Mouse (Mus musculus) left cerebral cortex, adult 2 months (tissue): ENCODE measurements around the gene D10Wsu102e. TPM values are rescaled to one million over a fixed set of nuclear protein-coding genes. Genes with fewer than 3 reads are reported as not detected.
"Not testable (repeated sequence)": the region's sequence is repeated elsewhere in the genome, so short reads cannot be mapped to it uniquely, and the experiment has no call there.

ENCODE experiments used
- DNase-seq, 2 experiments: peaks; one replicate each; pipeline ENCODE4 v3.0.0; 2021 to 2022; ENCODE audit warnings: low spot score in 2 of 2, mixed read lengths in 1 of 2; ENCODE audit errors: extremely low spot score in 1 of 2
- H3K27ac ChIP-seq: fragments of 200-600 bp; 2 replicates; pipeline ENCODE4 v1.8.1; 2022
- H3K4me3 ChIP-seq: fragments of 200-600 bp; 2 replicates; pipeline ENCODE4 v1.8.1; 2022
- CTCF ChIP-seq: fragments of 200-600 bp; IDR thresholded peaks from 2 replicates; pipeline ENCODE4 v1.8.1; 2022; ENCODE audit warnings: antibody characterized with exemption, mild to moderate bottlenecking, moderate library complexity
- intact Hi-C: fragments of 180-260 bp; cut with DNase I; formaldehyde crosslinking; loops from one replicate; pipeline ENCODE4 v1.15.1; 2025
- total RNA-seq, 2 experiments: library from RNA; stranded (reverse); gene quantifications; 2 replicates each; pipeline ENCODE4 v1.2.3; 2021

The D10Wsu102e gene
- total RNA-seq, 2 experiments from 2014 or later, result 3.9 to 4.5 TPM

DNA sequence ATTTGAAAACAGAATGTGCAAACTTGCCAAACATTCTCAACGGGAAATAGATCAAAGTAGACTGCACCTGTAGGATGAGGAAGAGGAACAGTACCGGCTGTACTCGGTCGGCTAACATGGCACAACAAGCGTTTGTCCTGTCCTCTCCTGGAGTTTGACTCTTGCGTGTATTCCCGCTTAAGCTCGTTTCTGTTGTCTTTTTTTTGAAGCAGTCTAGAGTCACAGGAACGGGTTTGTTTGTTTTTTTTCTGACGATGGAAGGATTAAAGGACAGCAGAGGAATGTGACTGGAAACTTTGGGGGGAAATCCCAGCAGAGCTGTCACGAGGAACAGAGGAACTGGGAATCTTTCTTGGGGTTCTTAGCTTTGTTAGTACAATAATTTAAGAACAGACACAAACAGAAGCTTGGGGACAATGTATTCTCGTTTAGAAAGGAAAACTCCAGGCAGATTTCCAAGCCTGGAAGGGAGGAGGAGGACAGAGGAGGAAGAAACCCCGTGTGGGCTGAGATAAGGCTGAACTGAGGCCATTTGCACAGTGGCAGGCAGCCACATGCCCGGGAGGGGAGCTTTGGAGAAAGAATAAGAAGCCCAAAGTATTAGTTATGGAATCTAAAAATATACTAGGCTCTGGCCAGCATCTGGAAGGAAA lies 6.2 kb upstream of the D10Wsu102e start:
- peak in 1 of 2 experiments; percentile 16 for DNase-seq
- intact Hi-C loops, result loop anchor here (2.0 kb wide), 1 partner anchor 445 kb away; no protein-coding TSS in a partner anchor
- no peak overlapping the region for H3K4me3 ChIP-seq
- TF ChIP-seq CTCF, result no peak
- no peak overlapping the region for H3K27ac ChIP-seq

DNA sequence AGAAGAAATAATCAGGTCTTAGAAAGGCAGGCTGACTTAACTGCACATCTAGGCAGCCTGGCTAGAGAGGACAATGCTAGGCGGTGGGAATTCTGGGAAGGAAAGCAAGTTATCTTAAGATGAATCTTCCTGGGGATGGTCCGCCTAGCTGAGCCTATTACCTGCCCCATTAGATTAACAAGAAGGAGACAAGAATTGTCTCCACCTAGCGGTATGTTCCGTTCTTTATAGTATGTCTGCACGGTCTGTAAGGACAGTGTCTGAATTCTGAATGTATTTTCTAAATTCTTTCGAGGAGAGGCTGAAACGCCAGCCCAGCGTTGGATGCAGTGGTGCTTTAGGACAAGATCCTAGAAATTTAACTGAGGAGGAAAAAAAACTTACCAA lies 5.7 kb upstream of the D10Wsu102e start:
- no peak overlapping the region for H3K4me3 ChIP-seq
- intact Hi-C loops, result loop anchor here (2.0 kb wide), 1 partner anchor 446 kb away; no protein-coding TSS in a partner anchor
- DNase-seq, result no peak
- peak; percentile 55 for TF ChIP-seq CTCF
- H3K27ac ChIP-seq, result no peak overlapping the region

DNA sequence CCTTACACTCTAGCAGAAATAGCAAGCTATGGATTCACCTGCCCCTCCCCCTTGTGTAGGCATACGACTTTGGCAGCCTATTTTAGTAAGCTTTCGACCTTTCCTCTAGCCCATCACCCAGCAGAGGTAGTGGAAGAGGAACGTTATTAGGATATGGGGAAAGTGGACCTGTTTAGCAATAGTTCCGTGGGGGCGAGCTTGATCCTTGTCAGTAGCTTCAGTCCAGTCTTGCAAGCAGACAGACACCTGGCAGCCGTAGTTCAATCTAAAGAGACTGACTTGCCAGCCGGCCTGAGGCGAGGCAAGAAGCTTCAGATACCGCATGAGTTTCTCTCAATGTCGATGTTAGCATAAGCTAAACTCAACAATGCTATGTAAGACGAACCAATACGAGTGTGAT lies 3.6 kb upstream of the D10Wsu102e start:
- DNase-seq, result no peak
- no peak overlapping the region for H3K4me3 ChIP-seq
- intact Hi-C loops, result no loop called here
- H3K27ac ChIP-seq, result no peak overlapping the region
- no peak for TF ChIP-seq CTCF

DNA sequence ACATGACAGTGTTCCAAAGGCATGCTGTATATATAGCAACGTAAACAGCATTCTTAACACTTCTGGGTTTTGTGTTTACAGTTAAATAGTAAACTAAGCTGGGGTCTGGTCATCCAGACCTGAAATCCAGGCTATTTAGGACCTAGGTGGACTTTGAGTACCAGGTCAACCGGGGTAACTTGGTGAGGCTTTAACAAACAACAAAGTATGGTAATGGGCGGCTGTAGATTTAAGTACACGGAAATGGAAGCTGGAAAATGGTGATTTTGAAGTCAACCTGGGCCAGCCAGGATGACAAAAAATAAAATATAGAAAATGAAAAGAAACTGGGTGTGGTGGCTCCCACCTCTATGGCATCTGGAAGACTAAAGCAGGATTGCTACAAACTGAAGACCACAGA lies 570 bp upstream of the D10Wsu102e start:
- Histone ChIP-seq H3K4me3 (peak overlapping the region; percentile 80), H3K27ac (peak overlapping the region; percentile 79)
- intact Hi-C loops, result no loop called here
- DNase-seq, result no peak
- TF ChIP-seq CTCF, result no peak

DNA sequence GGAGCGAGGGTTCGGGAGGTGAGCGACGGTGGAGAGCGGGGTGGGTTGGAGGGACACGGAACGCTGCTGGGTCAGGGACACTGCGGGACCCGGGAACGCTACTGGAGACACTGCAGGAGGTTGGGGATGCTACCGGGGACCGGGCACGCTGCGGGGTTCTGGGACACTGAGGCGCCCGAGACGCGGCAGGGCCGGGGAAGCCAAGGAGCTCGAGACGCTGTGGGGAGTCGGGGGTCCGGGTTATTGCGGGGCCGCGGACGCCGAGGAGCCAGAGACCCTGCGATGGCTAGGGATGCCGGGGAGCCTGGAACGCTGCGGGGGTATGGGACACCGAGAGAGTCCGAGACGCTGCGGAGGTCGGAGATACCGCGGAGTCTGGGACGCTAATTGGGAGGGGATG lies 335 bp downstream of the D10Wsu102e start:
- Histone ChIP-seq H3K4me3 (peak overlapping the region; percentile 80), H3K27ac (peak overlapping the region; percentile 53; the same call in 1 of the 2 replicates)
- no peak for DNase-seq
- intact Hi-C loops, result loop anchor here (1.0 kb wide), 1 partner anchor 183 kb away; the partner anchor contains the start of gene Washc4
- no peak for TF ChIP-seq CTCF

DNA sequence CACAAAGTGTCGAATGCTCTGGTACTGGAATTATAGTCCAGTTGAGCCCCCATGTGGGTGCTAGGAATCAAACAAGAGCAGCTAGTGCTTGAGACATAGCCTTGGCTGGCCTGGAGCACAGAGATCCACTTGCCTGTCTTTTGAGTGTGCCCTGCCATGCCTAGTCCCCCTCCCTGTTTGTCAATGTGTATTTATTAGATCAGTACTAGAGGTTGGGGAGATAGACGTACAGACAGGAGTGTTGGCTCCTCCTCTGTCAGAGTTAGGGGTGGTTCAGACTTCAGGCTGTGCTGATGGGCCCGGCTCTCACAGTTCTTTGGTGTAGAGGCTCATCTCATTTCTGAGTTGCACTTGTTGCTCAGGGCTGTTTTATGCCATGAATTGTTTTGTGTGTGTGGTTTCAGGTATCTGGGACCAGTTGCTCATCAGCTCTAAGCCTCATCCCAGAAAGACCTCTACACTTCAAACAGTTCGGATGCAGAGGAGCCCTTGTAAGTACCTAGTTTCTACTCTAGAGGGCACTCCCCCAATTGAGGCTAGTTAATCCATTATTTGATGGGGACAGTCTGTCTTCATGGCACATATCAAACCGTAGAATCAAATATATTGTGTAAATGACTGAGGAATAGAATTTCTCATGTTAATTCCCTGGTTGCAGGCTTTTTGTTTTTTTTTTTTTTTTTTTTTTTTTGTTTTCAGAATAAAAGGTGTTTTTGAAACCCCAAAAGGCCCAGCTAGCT lies 1.8 kb downstream of the D10Wsu102e start:
- H3K27ac ChIP-seq, result no peak overlapping the region
- DNase-seq, result no peak
- peak; percentile 70 for TF ChIP-seq CTCF
- intact Hi-C loops, result no loop called here
- no peak overlapping the region for H3K4me3 ChIP-seq

DNA sequence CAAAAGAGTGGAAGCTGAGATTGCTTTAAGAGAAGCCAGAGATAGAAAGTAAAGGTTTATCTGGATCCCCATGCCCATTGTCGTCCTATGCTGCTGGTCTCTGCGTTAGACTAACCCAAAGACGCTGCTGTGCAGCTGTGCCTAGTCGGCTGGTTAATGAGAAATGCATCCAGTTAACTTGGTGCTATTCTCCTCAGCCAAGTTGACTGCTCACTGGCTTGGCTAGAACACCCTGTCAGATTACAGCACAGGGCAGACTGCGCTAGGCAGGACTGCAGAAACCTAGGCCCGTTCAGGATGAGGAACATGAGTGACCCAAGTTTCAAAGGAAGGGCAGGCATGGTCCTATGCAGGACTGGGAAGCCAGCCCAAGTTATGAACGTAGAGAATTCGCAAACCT lies 3.4 kb downstream of the D10Wsu102e start:
- no peak for DNase-seq
- Histone ChIP-seq H3K4me3 (no peak overlapping the region), H3K27ac (no peak overlapping the region)
- intact Hi-C loops, result no loop called here
- no peak for TF ChIP-seq CTCF

DNA sequence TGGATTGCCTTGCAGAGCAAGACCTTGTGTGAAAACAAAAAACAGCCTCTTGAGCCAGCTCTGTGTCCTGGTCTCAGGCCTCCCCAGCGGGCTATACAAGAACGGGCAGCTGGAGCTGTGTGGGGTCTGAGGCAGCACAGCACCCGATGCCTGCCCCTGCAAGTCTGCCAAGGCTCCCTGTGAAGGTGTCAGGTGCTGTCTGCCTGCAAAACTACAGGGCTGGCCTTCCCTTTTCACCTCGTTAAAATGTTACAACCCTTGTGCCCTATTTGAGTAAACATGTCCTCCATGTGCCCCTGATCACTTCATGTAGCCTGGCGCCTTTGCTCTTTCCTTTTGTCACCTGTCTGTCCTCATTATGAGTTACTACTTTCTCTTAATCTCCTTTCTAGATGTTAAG lies 8.9 kb downstream of the D10Wsu102e start:
- TF ChIP-seq CTCF, result no peak
- H3K4me3 ChIP-seq, result no peak overlapping the region
- intact Hi-C loops, result no loop called here
- no peak for DNase-seq
- no peak overlapping the region for H3K27ac ChIP-seq

DNA sequence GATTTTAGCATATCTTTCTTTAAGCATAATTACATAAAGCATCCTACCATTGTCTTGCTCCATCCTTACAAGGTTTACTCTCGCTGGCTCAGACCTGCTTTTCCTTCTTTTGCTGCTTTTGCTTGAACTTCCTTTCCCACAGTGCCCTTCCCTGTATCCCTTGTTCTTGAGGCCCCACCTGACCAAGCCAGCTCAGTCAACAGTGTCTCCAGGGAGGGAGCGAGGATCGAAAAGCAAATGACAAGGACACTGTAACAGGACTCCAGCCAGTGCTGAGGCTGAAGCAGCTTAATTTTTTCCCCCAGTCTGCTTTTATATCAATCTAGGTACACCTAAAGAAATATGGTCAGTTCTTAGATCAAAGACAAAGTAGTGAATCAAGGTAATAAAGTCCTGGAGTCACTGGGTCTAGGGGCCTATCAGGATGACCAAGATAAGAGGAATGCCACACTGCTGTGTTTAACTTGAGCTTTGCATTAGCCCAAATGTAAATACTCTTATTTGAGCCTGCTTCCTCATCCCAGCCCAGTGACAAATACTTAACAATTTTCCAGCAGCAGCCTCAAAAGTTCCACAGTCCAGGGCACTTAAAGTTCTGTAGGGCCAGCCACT lies 14.1 kb downstream of the D10Wsu102e start:
- Histone ChIP-seq H3K27ac (no peak overlapping the region), H3K4me3 (no peak overlapping the region)
- no peak for TF ChIP-seq CTCF
- intact Hi-C loops, result no loop called here
- DNase-seq, result no peak

DNA sequence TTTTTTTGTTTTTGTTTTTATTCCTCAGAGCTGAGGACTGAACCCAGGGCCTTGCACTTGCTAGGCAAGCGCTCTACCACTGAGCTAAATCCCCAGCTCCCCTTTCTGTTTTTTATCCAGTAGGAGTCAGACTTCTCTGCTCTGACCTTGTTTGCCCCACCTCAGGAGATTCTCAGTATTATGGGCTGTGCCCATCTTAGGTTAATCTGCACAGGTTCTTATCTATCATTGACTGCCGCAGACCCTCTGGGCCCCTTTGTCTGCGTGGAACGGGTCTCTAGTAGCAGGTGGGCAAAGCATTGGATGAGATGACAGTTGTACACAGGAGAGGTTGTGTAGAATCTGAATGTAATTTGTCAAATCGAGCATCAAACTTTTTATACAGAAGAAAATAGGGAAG lies 15.4 kb downstream of the D10Wsu102e start:
- DNase-seq, H3K4me3 ChIP-seq, intact Hi-C loops, H3K27ac ChIP-seq: not testable (repeated sequence)

DNA sequence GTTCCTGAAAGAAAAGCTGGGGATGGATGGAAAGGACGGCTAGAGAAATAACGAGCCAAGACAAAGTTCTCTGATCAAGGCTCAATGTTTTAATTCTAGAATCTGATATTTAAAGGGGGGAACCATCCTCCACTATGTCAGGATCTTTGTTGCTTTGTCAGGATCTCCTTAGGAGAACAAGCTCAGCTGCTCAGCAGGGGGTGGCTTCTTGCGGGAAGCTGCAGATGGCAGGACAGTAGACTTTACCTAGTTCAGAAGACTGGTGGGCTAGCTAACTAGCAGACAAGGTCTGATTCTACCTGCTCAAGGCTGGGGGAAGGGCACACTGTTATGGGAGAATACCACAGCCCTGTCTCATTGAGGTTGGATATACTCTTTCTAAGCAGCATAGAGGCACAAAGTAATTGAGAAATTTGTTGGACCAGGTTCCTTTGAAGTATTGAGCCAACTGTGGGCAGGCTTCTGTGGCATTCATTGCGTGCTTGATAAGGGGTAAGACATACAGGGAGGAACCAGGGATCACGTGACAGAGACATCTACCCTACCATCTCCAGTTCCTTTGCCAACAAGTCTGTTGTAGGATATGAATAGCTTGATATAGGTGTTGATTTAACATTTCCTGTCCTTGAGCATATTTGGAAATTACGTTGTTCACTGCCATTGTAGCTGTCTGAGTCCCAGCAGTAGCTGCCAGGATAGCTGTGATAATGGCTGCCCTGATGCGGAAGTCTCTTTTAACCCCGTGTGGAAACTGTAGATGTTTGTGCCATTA lies 17.1 kb downstream of the D10Wsu102e start:
- intact Hi-C loops, result no loop called here
- no peak for TF ChIP-seq CTCF
- Histone ChIP-seq H3K4me3 (no peak overlapping the region), H3K27ac (no peak overlapping the region)
- DNase-seq, result no peak
